Mouse (Mus musculus) forebrain, embryonic 13.5 days (tissue): ENCODE measurements around the gene Fkbp1a. TPM values are rescaled to one million over a fixed set of nuclear protein-coding genes. Genes with fewer than 3 reads are reported as not detected.

Experiments used
- ATAC-seq: fragments of 200-750 bp; cut with Nextera tagmentation; 2 replicates; pipeline ENCODE4 v1.8.0; 2017
- H3K27ac ChIP-seq: fragments of 300-500 bp; sonication (generic); 2 replicates; pipeline ENCODE4 v1.5.1; 2015; ENCODE audit warnings: inconsistent platforms, mild to moderate bottlenecking, moderate library complexity
- H3K27me3 ChIP-seq: fragments of 300-500 bp; sonication (generic); 2 replicates; pipeline ENCODE4 v1.6.1; 2015; ENCODE audit warnings: mild to moderate bottlenecking, inconsistent platforms
- H3K36me3 ChIP-seq: fragments of 300-500 bp; sonication (generic); 2 replicates; pipeline ENCODE4 v1.6.1; 2015; ENCODE audit warnings: mild to moderate bottlenecking, inconsistent platforms; ENCODE audit not compliant: poor library complexity, severe bottlenecking
- H3K4me1 ChIP-seq: fragments of 300-500 bp; sonication (generic); 2 replicates; pipeline ENCODE4 v1.6.1; 2015; ENCODE audit warnings: inconsistent platforms
- H3K4me2 ChIP-seq: fragments of 300-500 bp; sonication (generic); 2 replicates; pipeline ENCODE4 v1.6.1; 2015; ENCODE audit warnings: inconsistent platforms, mild to moderate bottlenecking, moderate library complexity
- H3K4me3 ChIP-seq: fragments of 300-500 bp; sonication (generic); 2 replicates; pipeline ENCODE4 v1.5.1; 2015; ENCODE audit warnings: mild to moderate bottlenecking, inconsistent platforms
- H3K9ac ChIP-seq: fragments of 300-500 bp; sonication (generic); 2 replicates; pipeline ENCODE4 v1.6.1; 2015; ENCODE audit warnings: mild to moderate bottlenecking, inconsistent platforms
- H3K9me3 ChIP-seq: fragments of 300-500 bp; sonication (generic); replicated peaks from 2 replicates; pipeline ENCODE4 v1.6.1; 2016; ENCODE audit warnings: inconsistent platforms
- WGBS: fragments of 180-500 bp; shearing (Covaris S2); methylation state at CpG from one replicate; pipeline ENCODE4 v1.1.7; 2015; 5-methylcytosine and 5-hydroxymethylcytosine counted together
- polyA plus RNA-seq: library from polyadenylated mRNA; unstranded; fragments of >200 nt; fragmentation: Nextera tagmentation; extraction: Ambion mirVana; gene quantifications from 2 replicates; pipeline ENCODE4 v1.2.1, GENCODE M21; 2015

The Fkbp1a gene
- polyA plus RNA-seq, 1 experiment from 2014 or later: 529 TPM

GRCm38 (mm10) chr2:151529169-151529568 lies 13.1 kb upstream of the Fkbp1a start:
- no peak overlapping the region for H3K4me2 ChIP-seq
- H3K4me1 ChIP-seq: no peaks in the 10 kb centered on the region
- no peak overlapping the region for H3K27ac ChIP-seq

GRCm38 (mm10) chr2:151530378-151531230 lies 11.7 kb upstream of the Fkbp1a start:
- H3K27me3 ChIP-seq: no peaks in the 10 kb centered on the region
- WGBS: 60% methylated on average over 8 of the region's 8 CpGs
- no peak overlapping the region for H3K4me2 ChIP-seq
- no peaks in the 10 kb centered on the region for H3K36me3 ChIP-seq
- ATAC-seq: no peak
- no peak overlapping the region for H3K9ac ChIP-seq
- no peak overlapping the region for H3K4me3 ChIP-seq
- no peaks in the 10 kb centered on the region for H3K9me3 ChIP-seq
- H3K4me1 ChIP-seq: no peaks in the 10 kb centered on the region
- H3K27ac ChIP-seq: no peak overlapping the region

More at GRCm38 (mm10) chr2:151529169-151529568, 13.1 kb upstream of the Fkbp1a start:
- Histone ChIP-seq H3K4me3 (no peak overlapping the region), H3K9me3 (no peaks in the 10 kb centered on the region), H3K9ac (no peak overlapping the region), H3K36me3 (no peaks in the 10 kb centered on the region), H3K27me3 (no peaks in the 10 kb centered on the region)
- 0 out of 2 replicates have a peak, but pooled peaks have one; percentile 13 for ATAC-seq

- H3K27me3 ChIP-seq: no peaks in the 10 kb centered on the region
- peaks cover 7% of the 10 kb centered on the region; the same call in 1 of the 2 replicates for H3K4me1 ChIP-seq
- H3K9ac ChIP-seq: no peak overlapping the region
- no peaks in the 10 kb centered on the region for H3K9me3 ChIP-seq
- no peak overlapping the region for H3K4me3 ChIP-seq
- no peak for ATAC-seq
- no peak overlapping the region for H3K27ac ChIP-seq
- H3K36me3 ChIP-seq: no peaks in the 10 kb centered on the region
- WGBS: 92% methylated on average over 6 of the region's 6 CpGs
- H3K4me2 ChIP-seq: no peak overlapping the region
Observed at GRCm38 (mm10) chr2:151533632-151534031, 8.7 kb upstream of the Fkbp1a start.

- no peak overlapping the region for H3K27ac ChIP-seq
- 29% methylated on average over 1 of the region's 1 CpGs for WGBS
Observed at GRCm38 (mm10) chr2:151535961-151536617, 6.2 kb upstream of the Fkbp1a start.

GRCm38 (mm10) chr2:151536618-151536974 lies 5.7 kb upstream of the Fkbp1a start:
- no peaks in the 10 kb centered on the region for H3K36me3 ChIP-seq
- 0 out of 2 replicates have a peak, but pooled peaks have one; percentile 14 for ATAC-seq
- 65% methylated on average over 5 of the region's 5 CpGs for WGBS

More at GRCm38 (mm10) chr2:151535961-151536617, 6.2 kb upstream of the Fkbp1a start:
- Histone ChIP-seq H3K9me3 (no peaks in the 10 kb centered on the region), H3K4me1 (peaks cover 7% of the 10 kb centered on the region; the same call in 1 of the 2 replicates), H3K9ac (no peak overlapping the region), H3K27me3 (no peaks in the 10 kb centered on the region), H3K4me3 (no peak overlapping the region), H3K36me3 (no peaks in the 10 kb centered on the region), H3K4me2 (no peak overlapping the region)
- peak; percentile 64; the same call in 1 of the 2 replicates for ATAC-seq

GRCm38 (mm10) chr2:151538646-151539045 lies 3.6 kb upstream of the Fkbp1a start:
- H3K36me3 ChIP-seq: no peaks in the 10 kb centered on the region
- ATAC-seq: no peak
- no peaks in the 10 kb centered on the region for H3K27me3 ChIP-seq
- H3K27ac ChIP-seq: no peak overlapping the region
- no peak overlapping the region for H3K4me3 ChIP-seq
- H3K4me2 ChIP-seq: no peak overlapping the region
- 59% methylated on average over 4 of the region's 4 CpGs for WGBS
- H3K4me1 ChIP-seq: peaks cover 19% of the 10 kb centered on the region
- no peak overlapping the region for H3K9ac ChIP-seq
- H3K9me3 ChIP-seq: no peaks in the 10 kb centered on the region

More at GRCm38 (mm10) chr2:151536618-151536974, 5.7 kb upstream of the Fkbp1a start:
- no peak overlapping the region for H3K4me3 ChIP-seq
- H3K4me2 ChIP-seq: no peak overlapping the region
- H3K9me3 ChIP-seq: no peaks in the 10 kb centered on the region
- H3K27ac ChIP-seq: no peak overlapping the region; the same call in 1 of the 2 replicates
- H3K9ac ChIP-seq: no peak overlapping the region
- peaks cover 10% of the 10 kb centered on the region for H3K4me1 ChIP-seq
- no peaks in the 10 kb centered on the region for H3K27me3 ChIP-seq

- under 1% methylated on average over 20 of the region's 21 CpGs for WGBS
Observed at GRCm38 (mm10) chr2:151543063-151543895, 996 bp downstream of the Fkbp1a start.

GRCm38 (mm10) chr2:151544673-151545072 lies 2.4 kb downstream of the Fkbp1a start:
- peak overlapping the region; percentile 52 for H3K9ac ChIP-seq
- no peak for ATAC-seq
- H3K36me3 ChIP-seq: peaks cover 42% of the 10 kb centered on the region
- H3K4me1 ChIP-seq: peaks cover 41% of the 10 kb centered on the region
- no peaks in the 10 kb centered on the region for H3K9me3 ChIP-seq
- H3K4me3 ChIP-seq: peak overlapping the region; percentile 7; the same call in 1 of the 2 replicates
- no peak overlapping the region for H3K27ac ChIP-seq
- WGBS: 44% methylated on average over 6 of the region's 6 CpGs
- no peaks in the 10 kb centered on the region for H3K27me3 ChIP-seq
- H3K4me2 ChIP-seq: peak overlapping the region; percentile 82

More at GRCm38 (mm10) chr2:151543063-151543895, 996 bp downstream of the Fkbp1a start:
- H3K9ac ChIP-seq: peak overlapping the region; percentile 94
- no peaks in the 10 kb centered on the region for H3K27me3 ChIP-seq
- H3K4me3 ChIP-seq: peak overlapping the region; percentile 96
- peak; percentile 20 for ATAC-seq
- H3K4me2 ChIP-seq: peak overlapping the region; percentile 82
- peaks cover 35% of the 10 kb centered on the region for H3K36me3 ChIP-seq
- H3K4me1 ChIP-seq: peaks cover 41% of the 10 kb centered on the region
- no peaks in the 10 kb centered on the region for H3K9me3 ChIP-seq
- H3K27ac ChIP-seq: peak overlapping the region; percentile 90

GRCm38 (mm10) chr2:151546571-151546970 lies 4.3 kb downstream of the Fkbp1a start:
- Histone ChIP-seq H3K9ac (no peak overlapping the region), H3K4me3 (no peak overlapping the region), H3K9me3 (no peaks in the 10 kb centered on the region), H3K36me3 (peaks cover 60% of the 10 kb centered on the region), H3K4me2 (no peak overlapping the region), H3K27me3 (no peaks in the 10 kb centered on the region), H3K4me1 (peaks cover 38% of the 10 kb centered on the region), H3K27ac (no peak overlapping the region)
- 93% methylated on average over 4 of the region's 4 CpGs for WGBS
- ATAC-seq: no peak

GRCm38 (mm10) chr2:151549615-151550121 lies 7.4 kb downstream of the Fkbp1a start:
- H3K27ac ChIP-seq: no peak overlapping the region
- no peak overlapping the region for H3K4me3 ChIP-seq
- H3K9me3 ChIP-seq: no peaks in the 10 kb centered on the region
- no peak for ATAC-seq
- no peak overlapping the region for H3K9ac ChIP-seq
- peaks cover 19% of the 10 kb centered on the region for H3K4me1 ChIP-seq
- peaks cover 84% of the 10 kb centered on the region for H3K36me3 ChIP-seq
- 97% methylated on average over 3 of the region's 3 CpGs for WGBS
- no peak overlapping the region for H3K4me2 ChIP-seq
- no peaks in the 10 kb centered on the region for H3K27me3 ChIP-seq
